Comparison of ENCODE assay signal across 24 mouse cellular contexts in the genomic region with DNA sequence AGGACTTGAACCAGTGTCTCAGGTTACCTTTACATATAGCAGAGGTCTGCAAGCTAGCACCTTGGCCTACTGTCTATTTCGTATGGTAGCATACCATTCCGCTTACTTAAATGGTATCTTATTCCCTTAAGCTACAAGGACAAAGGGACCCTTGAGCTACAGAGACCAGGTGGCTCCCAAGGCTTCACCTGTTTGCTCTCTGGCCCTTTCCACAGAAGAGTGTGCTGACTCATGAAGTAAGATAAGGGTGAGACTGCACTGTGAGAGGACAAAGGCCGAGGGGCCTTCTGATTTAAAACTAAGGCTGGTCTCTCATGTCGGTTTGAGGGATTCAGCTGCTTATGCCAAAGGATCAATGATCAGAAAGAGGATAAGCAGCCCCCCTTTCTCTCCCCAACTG. TPM values are rescaled to one million over a fixed set of nuclear protein-coding genes. Genes with fewer than 3 reads are reported as not detected.
"Had no signal": no experiment of that assay in that cellular context is flagged by ENCODE, and none has a peak within 500 bp of the region (broad histone marks: within the 10 kb centered on the region; RNA-seq: fewer than 3 reads in every experiment).

No protein-coding gene starts in this region.

- H3K4me3 ChIP-seq: kidney, embryonic 15.5 days; limb, embryonic 12.5 days; limb, embryonic 15.5 days; liver, embryonic 12.5 days; liver, embryonic 15.5 days; megakaryocyte, embryonic 14.5 days; midbrain, embryonic 10.5 days; midbrain, embryonic 13.5 days; myocyte; neural tube, embryonic 13.5 days had no signal

- H3K9me3 ChIP-seq: kidney, embryonic 15.5 days; limb, embryonic 12.5 days; limb, embryonic 15.5 days; liver, embryonic 12.5 days; liver, embryonic 15.5 days; megakaryocyte, embryonic 14.5 days; midbrain, embryonic 10.5 days; midbrain, embryonic 13.5 days; neural tube, embryonic 13.5 days had no signal

- H3K36me3 ChIP-seq: kidney, embryonic 15.5 days; limb, embryonic 12.5 days; limb, embryonic 15.5 days; liver, embryonic 12.5 days; liver, embryonic 15.5 days; midbrain, embryonic 10.5 days; midbrain, embryonic 13.5 days; neural tube, embryonic 13.5 days had no signal

- H3K9ac ChIP-seq: kidney, embryonic 15.5 days; limb, embryonic 12.5 days; limb, embryonic 15.5 days; liver, embryonic 12.5 days; liver, embryonic 15.5 days; lung, embryonic 14.5 days; midbrain, embryonic 13.5 days; neural tube, embryonic 13.5 days had no signal

- ATAC-seq: hindbrain, postnatal 0 days; inflammation-experienced regulatory T-cells, adult 6 months; liver, embryonic 12.5 days; lung, postnatal 0 days; midbrain, embryonic 13.5 days; midbrain, embryonic 16.5 days had no signal

- H3K27ac ChIP-seq: hindbrain, postnatal 0 days; kidney, embryonic 15.5 days; limb, embryonic 12.5 days; limb, embryonic 15.5 days; liver, embryonic 12.5 days; liver, embryonic 15.5 days; midbrain, embryonic 10.5 days; midbrain, embryonic 13.5 days; neural tube, embryonic 13.5 days had no signal

- H3K27me3 ChIP-seq: liver, embryonic 12.5 days; liver, embryonic 15.5 days had no signal

- H3K4me1 ChIP-seq: kidney, embryonic 15.5 days; limb, embryonic 12.5 days; limb, embryonic 15.5 days; liver, embryonic 12.5 days; liver, embryonic 15.5 days; megakaryocyte, embryonic 14.5 days; midbrain, embryonic 10.5 days; midbrain, embryonic 13.5 days; neural tube, embryonic 13.5 days had no signal

- DNase-seq: kidney, adult 8-10 months; kidney, postnatal 10 days; kidney, postnatal 36 days; left cerebral cortex, postnatal 4 days; lung, embryonic 14.5 days; lung, postnatal 36 days; thymus, adult 2 months; thymus, postnatal 14 days; thymus, postnatal 4 days had no signal

- H3K4me2 ChIP-seq: kidney, embryonic 15.5 days; limb, embryonic 12.5 days; limb, embryonic 15.5 days; liver, embryonic 12.5 days; liver, embryonic 15.5 days; lung, embryonic 14.5 days; midbrain, embryonic 13.5 days; neural tube, embryonic 13.5 days had no signal

RNA-seq across cellular contexts. Expression of a gene that starts 52.1 kb away (rescaled TPM):
- total RNA-seq: monocyte, adult 5-6 weeks had no signal
- polyA plus RNA-seq: inflammation-experienced regulatory T-cells, adult 6 months; myocyte had no signal
